Mouse (Mus musculus) kidney, adult 2 months (tissue): Measurements from ENCODE around the gene Birc2.

Experiments used
- CTCF ChIP-seq: fragments of 200-500 bp; conservative IDR thresholded peaks from 2 replicates; pipeline ENCODE4 v1.5.1; 2011; ENCODE audit warnings: low read depth, mild to moderate bottlenecking, control low read depth, low read length, moderate library complexity, mixed read lengths; ENCODE audit not compliant: insufficient read depth, insufficient read length
- POLR2A ChIP-seq: fragments of 200-500 bp; IDR thresholded peaks from one replicate; pipeline ENCODE4 v1.6.1; 2011; ENCODE audit warnings: low read depth, low read length, control low read depth

GRCm38 (mm10) chr9:7778771-7779170 is 58.1 kb downstream of the Birc2 start:
- no peak for TF ChIP-seq POLR2A
- TF ChIP-seq CTCF = no peak
